Mouse (Mus musculus): ENCODE data around the gene Cdkn2aip. TPM values are rescaled to one million over a fixed set of nuclear protein-coding genes. Genes with fewer than 3 reads are reported as not detected.

Gene Cdkn2aip
- total RNA-seq (2014; rRNA removed): 22.4 and 33.6 TPM in 2 replicates
- polyA plus RNA-seq (2015; fragmentation: Nextera tagmentation; extraction: Ambion mirVana): 23.0 and 26.6 TPM in 2 replicates

GRCm38 (mm10) chr8:47713761-47714745, at the start of gene Cdkn2aip:
Cdkn2aip (minus strand) TSS chr8:47713932.
- peaks cover 14% of the 10 kb centered on the region for H3K36me3 ChIP-seq (ENCODE audit: insufficient read depth, low read length)
- H3K9ac ChIP-seq (replicated peaks; ENCODE audit: low read length): peak within 1 kb of the TSS; percentile 89
- under 1% methylated on average over 99 of the region's 114 CpGs for WGBS
- peak within 1 kb of the TSS; percentile 93 for H3K4me3 ChIP-seq (ENCODE audit: low read length)
- H3K4me1 ChIP-seq (ENCODE audit: insufficient read depth, low read length): 0 out of 2 replicates have a peak, but pooled peaks cover 3% of the 10 kb centered on the region
- no peak for TF ChIP-seq CTCF (IDR thresholded peaks at IDR 0.05; ENCODE audit: low read depth)
- peak within 1 kb of the TSS; percentile 78 for H3K4me2 ChIP-seq (ENCODE audit: low read depth, low read length)
- H3K27me3 ChIP-seq (ENCODE audit: insufficient read depth, low read length): no peaks in the 10 kb centered on the region
- peak; percentile 96 for ATAC-seq
- peak; percentile 98 for DNase-seq (ENCODE audit: low spot score)
- H3K9me3 ChIP-seq (ENCODE audit: low read length): no peaks in the 10 kb centered on the region
- H3K27ac ChIP-seq: peak within 1 kb of the TSS; percentile 93

GRCm38 (mm10) chr8:47763194-47763593, 49.5 kb upstream of the Cdkn2aip start:
- no peak for TF ChIP-seq CTCF (IDR thresholded peaks at IDR 0.05; ENCODE audit: low read depth)
- H3K27me3 ChIP-seq (ENCODE audit: insufficient read depth, low read length): no peaks in the 10 kb centered on the region; the same call in 1 of the 2 replicates
- DNase-seq (ENCODE audit: low spot score) (no peak), ATAC-seq (no peak)
- 27% methylated on average over 9 of the region's 9 CpGs for WGBS
- H3K9ac ChIP-seq (replicated peaks; ENCODE audit: low read length): no peak overlapping the region
- peak overlapping the region; percentile 39 for H3K4me2 ChIP-seq (ENCODE audit: low read depth, low read length)
- H3K4me1 ChIP-seq (ENCODE audit: insufficient read depth, low read length): peaks cover 5% of the 10 kb centered on the region; the same call in 1 of the 2 replicates
- no peak overlapping the region for H3K27ac ChIP-seq
- H3K9me3 ChIP-seq (ENCODE audit: low read length): no peaks in the 10 kb centered on the region
- no peak overlapping the region for H3K4me3 ChIP-seq (ENCODE audit: low read length)
- H3K36me3 ChIP-seq (ENCODE audit: insufficient read depth, low read length): no peaks in the 10 kb centered on the region

- no peaks in the 10 kb centered on the region for H3K36me3 ChIP-seq (ENCODE audit: insufficient read depth, low read length)
- no peak overlapping the region for H3K4me2 ChIP-seq (ENCODE audit: low read depth, low read length)
- no peak for TF ChIP-seq CTCF (IDR thresholded peaks at IDR 0.05; ENCODE audit: low read depth)
- H3K9ac ChIP-seq (replicated peaks; ENCODE audit: low read length): no peak overlapping the region
- H3K27me3 ChIP-seq (ENCODE audit: insufficient read depth, low read length): no peaks in the 10 kb centered on the region; the same call in 1 of the 2 replicates
- no peak for DNase-seq (ENCODE audit: low spot score)
- no peak overlapping the region for H3K4me3 ChIP-seq (ENCODE audit: low read length)
- H3K27ac ChIP-seq: no peak overlapping the region
- 72% methylated on average over 11 of the region's 11 CpGs for WGBS
- peaks cover 5% of the 10 kb centered on the region; the same call in 1 of the 2 replicates for H3K4me1 ChIP-seq (ENCODE audit: insufficient read depth, low read length)
- no peaks in the 10 kb centered on the region for H3K9me3 ChIP-seq (ENCODE audit: low read length)
- ATAC-seq: no peak
These were observed 47.0 kb upstream of the Cdkn2aip start for GRCm38 (mm10) chr8:47760685-47761084.

- WGBS: 64% methylated on average over 4 of the region's 4 CpGs
- TF ChIP-seq CTCF (IDR thresholded peaks at IDR 0.05; ENCODE audit: low read depth): no peak
- Histone ChIP-seq H3K9ac (replicated peaks; ENCODE audit: low read length) (no peak overlapping the region), H3K4me3 (ENCODE audit: low read length) (no peak overlapping the region), H3K36me3 (ENCODE audit: insufficient read depth, low read length) (no peaks in the 10 kb centered on the region), H3K4me2 (ENCODE audit: low read depth, low read length) (no peak overlapping the region), H3K9me3 (ENCODE audit: low read length) (no peaks in the 10 kb centered on the region), H3K27me3 (ENCODE audit: insufficient read depth, low read length) (no peaks in the 10 kb centered on the region; the same call in 1 of the 2 replicates), H3K27ac (no peak overlapping the region), H3K4me1 (ENCODE audit: insufficient read depth, low read length) (peaks cover 5% of the 10 kb centered on the region; the same call in 1 of the 2 replicates)
- no peak for ATAC-seq
- no peak for DNase-seq (ENCODE audit: low spot score)
These were observed 46.5 kb upstream of the Cdkn2aip start for GRCm38 (mm10) chr8:47760186-47760585.

GRCm38 (mm10) chr8:47753121-47753520, 39.4 kb upstream of the Cdkn2aip start:
- no peaks in the 10 kb centered on the region for H3K9me3 ChIP-seq (ENCODE audit: low read length)
- ATAC-seq (no peak), DNase-seq (ENCODE audit: low spot score) (no peak)
- TF ChIP-seq CTCF (IDR thresholded peaks at IDR 0.05; ENCODE audit: low read depth): no peak
- H3K4me3 ChIP-seq (ENCODE audit: low read length): no peak overlapping the region
- no peaks in the 10 kb centered on the region for H3K27me3 ChIP-seq (ENCODE audit: insufficient read depth, low read length)
- H3K27ac ChIP-seq: no peak overlapping the region
- 95% methylated on average over 3 of the region's 3 CpGs for WGBS
- no peak overlapping the region for H3K9ac ChIP-seq (replicated peaks; ENCODE audit: low read length)
- H3K4me2 ChIP-seq (ENCODE audit: low read depth, low read length): no peak overlapping the region
- H3K4me1 ChIP-seq (ENCODE audit: insufficient read depth, low read length): no peaks in the 10 kb centered on the region
- H3K36me3 ChIP-seq (ENCODE audit: insufficient read depth, low read length): no peaks in the 10 kb centered on the region

- H3K27me3 ChIP-seq (ENCODE audit: insufficient read depth, low read length): no peaks in the 10 kb centered on the region
- no peak for ATAC-seq
- H3K4me1 ChIP-seq (ENCODE audit: insufficient read depth, low read length): no peaks in the 10 kb centered on the region
- no peak overlapping the region for H3K4me2 ChIP-seq (ENCODE audit: low read depth, low read length)
- no peak overlapping the region for H3K27ac ChIP-seq
- H3K9me3 ChIP-seq (ENCODE audit: low read length): no peaks in the 10 kb centered on the region
- no peak overlapping the region for H3K4me3 ChIP-seq (ENCODE audit: low read length)
- no peaks in the 10 kb centered on the region for H3K36me3 ChIP-seq (ENCODE audit: insufficient read depth, low read length)
- peak; percentile 34 for DNase-seq (ENCODE audit: low spot score)
- H3K9ac ChIP-seq (replicated peaks; ENCODE audit: low read length): no peak overlapping the region
- 60% methylated on average over 14 of the region's 14 CpGs for WGBS
- peak; percentile 42 for TF ChIP-seq CTCF (IDR thresholded peaks at IDR 0.05; ENCODE audit: low read depth)
These were observed 36.4 kb upstream of the Cdkn2aip start for GRCm38 (mm10) chr8:47750096-47750495.

Data from hindbrain, postnatal 0 days (tissue).